Mouse (Mus musculus) midbrain, embryonic 12.5 days (tissue): Measurements from ENCODE around the gene Gm4181. TPM values are rescaled to one million over a fixed set of nuclear protein-coding genes. Genes with fewer than 3 reads are reported as not detected.
"Not testable (repeated sequence)": the region's sequence is repeated elsewhere in the genome, so short reads cannot be mapped to it uniquely, and the experiment has no call there.

ENCODE experiments used
- ATAC-seq: fragments of 200-750 bp; cut with Nextera tagmentation; 2 replicates; pipeline ENCODE4 v1.8.0; 2017; ENCODE audit warnings: low read depth, moderate TSS enrichment, moderate library complexity; ENCODE audit not compliant: low FRiP score
- H3K27ac ChIP-seq: fragments of 300-500 bp; sonication (generic); replicated peaks from 2 replicates; pipeline ENCODE4 v1.5.1; 2016; ENCODE audit warnings: mild to moderate bottlenecking
- H3K27me3 ChIP-seq: fragments of 300-500 bp; sonication (generic); 2 replicates; pipeline ENCODE4 v1.6.1; 2016; ENCODE audit warnings: mild to moderate bottlenecking
- H3K36me3 ChIP-seq: fragments of 300-500 bp; sonication (generic); 2 replicates; pipeline ENCODE4 v1.6.1; 2016
- H3K4me1 ChIP-seq: fragments of 300-500 bp; sonication (generic); 2 replicates; pipeline ENCODE4 v1.6.1; 2016
- H3K4me2 ChIP-seq: fragments of 300-500 bp; sonication (generic); replicated peaks from 2 replicates; pipeline ENCODE4 v1.6.1; 2016; ENCODE audit warnings: mild to moderate bottlenecking, moderate library complexity
- H3K4me3 ChIP-seq: fragments of 300-500 bp; sonication (generic); 2 replicates; pipeline ENCODE4 v1.5.1; 2016; ENCODE audit warnings: mild to moderate bottlenecking
- H3K9ac ChIP-seq: fragments of 300-500 bp; sonication (generic); replicated peaks from 2 replicates; pipeline ENCODE4 v1.6.1; 2016; ENCODE audit warnings: mild to moderate bottlenecking, moderate library complexity
- H3K9me3 ChIP-seq: fragments of 300-500 bp; sonication (generic); 2 replicates; pipeline ENCODE4 v1.6.1; 2016; ENCODE audit warnings: mild to moderate bottlenecking
- WGBS: fragments of 180-500 bp; shearing (Covaris S2); methylation state at CpG from one replicate; pipeline ENCODE4 v1.1.7; 2016; 5-methylcytosine and 5-hydroxymethylcytosine counted together
- polyA plus RNA-seq: library from polyadenylated mRNA; unstranded; fragments of >200 nt; fragmentation: Nextera tagmentation; extraction: Ambion mirVana; gene quantifications from 2 replicates; pipeline ENCODE4 v1.2.1, GENCODE M21; 2016

The Gm4181 gene
- not detected in 2 replicates for polyA plus RNA-seq

DNA sequence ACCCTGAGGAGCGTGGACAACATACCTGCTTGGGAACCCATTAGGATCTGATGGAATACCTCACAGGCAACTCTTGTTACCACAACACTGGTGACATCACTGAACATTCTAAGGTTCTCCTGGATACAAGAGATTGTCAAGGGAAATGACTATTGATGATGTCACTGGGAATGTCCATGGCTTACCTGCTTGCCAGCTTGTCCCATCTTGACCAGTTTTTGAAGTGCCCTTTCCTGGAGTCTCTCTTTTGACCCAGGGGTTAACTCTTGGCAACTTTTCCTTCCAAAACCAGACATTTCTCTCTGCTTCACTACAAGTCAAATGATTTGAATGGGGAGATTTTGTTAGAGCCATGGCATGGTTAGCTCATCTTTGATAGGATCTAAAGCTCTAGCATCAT is at the start of gene Gm4181:
Gene Gm4181, minus strand, starts transcription at position 101 of the 400 bp plus-strand sequence.
- H3K9ac ChIP-seq, H3K9me3 ChIP-seq, H3K4me3 ChIP-seq, H3K27ac ChIP-seq, H3K4me1 ChIP-seq, H3K27me3 ChIP-seq, H3K36me3 ChIP-seq, H3K4me2 ChIP-seq, ATAC-seq: not testable (repeated sequence)
- 81% methylated on average over 1 of the region's 1 CpGs for WGBS

DNA sequence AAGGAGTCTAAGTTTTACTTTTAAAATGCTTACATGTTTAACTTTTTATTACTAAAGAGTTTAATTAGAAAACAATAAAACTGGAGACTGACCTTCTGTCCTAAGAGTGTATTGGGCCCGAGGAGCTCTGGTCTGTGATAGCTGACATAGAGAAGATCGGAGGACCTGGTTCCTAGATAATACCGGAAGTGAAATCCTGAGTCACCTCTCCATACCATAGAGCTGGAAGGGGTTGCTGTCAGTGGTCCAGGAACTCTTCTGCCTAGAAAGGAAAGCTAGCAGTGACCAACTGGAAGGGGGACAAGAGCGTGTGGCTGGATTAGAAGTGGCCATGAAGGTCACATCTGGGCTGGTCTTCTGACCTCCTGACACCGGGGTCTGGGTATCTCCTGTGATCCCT is 41.8 kb upstream of the Gm4181 start:
- no peak for ATAC-seq
- Histone ChIP-seq H3K9ac (no peak overlapping the region), H3K27me3 (no peaks in the 10 kb centered on the region), H3K4me1 (no peaks in the 10 kb centered on the region), H3K4me3 (no peak overlapping the region), H3K4me2 (no peak overlapping the region), H3K36me3 (no peaks in the 10 kb centered on the region), H3K27ac (no peak overlapping the region), H3K9me3 (no peaks in the 10 kb centered on the region)
- WGBS: 87% methylated on average over 5 of the region's 5 CpGs

DNA sequence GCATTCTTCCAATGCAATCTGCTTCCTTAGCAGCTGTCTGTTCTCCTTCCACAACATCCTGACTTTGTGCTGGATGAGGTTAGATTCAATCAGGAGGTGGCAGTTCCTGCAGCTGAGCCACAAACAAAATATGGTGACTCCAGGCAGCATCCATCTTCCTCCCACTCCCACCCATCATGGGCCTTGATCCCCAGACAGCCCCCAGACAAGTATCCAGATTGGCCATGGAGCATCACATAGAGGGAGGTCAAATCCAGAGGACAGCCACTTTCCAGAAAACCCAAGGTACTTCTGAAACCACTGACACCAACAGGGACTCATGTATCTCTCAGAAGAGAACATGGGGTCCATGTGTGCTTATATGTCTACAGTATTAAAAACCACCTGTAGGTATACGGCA is 3.0 kb downstream of the Gm4181 start:
- H3K4me1 ChIP-seq, H3K4me3 ChIP-seq, H3K9ac ChIP-seq, H3K4me2 ChIP-seq, H3K36me3 ChIP-seq, H3K9me3 ChIP-seq, ATAC-seq, H3K27ac ChIP-seq, H3K27me3 ChIP-seq: not testable (repeated sequence)
- WGBS: 88% methylated on average over 1 of the region's 1 CpGs

DNA sequence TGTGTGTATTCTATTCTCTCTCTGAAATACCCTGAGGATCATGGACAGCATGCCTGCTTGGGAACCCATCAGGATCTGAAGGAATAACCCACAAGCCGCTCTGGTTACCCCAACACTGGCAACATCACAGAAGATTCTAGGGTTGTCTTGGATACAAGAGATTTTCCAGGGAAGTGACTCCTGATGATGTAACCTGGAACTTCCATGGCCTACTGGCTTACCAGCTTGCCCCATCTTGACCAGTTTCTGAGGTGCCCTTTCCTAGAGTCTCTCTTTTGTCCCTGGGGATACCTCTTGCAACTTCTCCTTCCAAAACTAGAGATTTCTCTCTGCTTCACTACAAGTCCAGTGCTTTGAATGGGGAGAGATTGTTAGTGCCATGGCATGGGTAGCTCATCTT is 24.3 kb downstream of the Gm4181 start, which contains the start of gene Gm17078:
Gene Gm17078, minus strand, starts transcription at position 101 of the 400 bp plus-strand sequence.
- no peak within 1 kb of the TSS for H3K4me3 ChIP-seq
- H3K9ac ChIP-seq: no peak within 1 kb of the TSS
- H3K4me2 ChIP-seq: no peak within 1 kb of the TSS
- H3K27me3 ChIP-seq: no peaks in the 10 kb centered on the region
- ATAC-seq: no peak
- 90% methylated on average over 1 of the region's 1 CpGs for WGBS
- H3K36me3 ChIP-seq: no peaks in the 10 kb centered on the region
- H3K27ac ChIP-seq: no peak within 1 kb of the TSS
- no peaks in the 10 kb centered on the region for H3K9me3 ChIP-seq
- no peaks in the 10 kb centered on the region for H3K4me1 ChIP-seq

DNA sequence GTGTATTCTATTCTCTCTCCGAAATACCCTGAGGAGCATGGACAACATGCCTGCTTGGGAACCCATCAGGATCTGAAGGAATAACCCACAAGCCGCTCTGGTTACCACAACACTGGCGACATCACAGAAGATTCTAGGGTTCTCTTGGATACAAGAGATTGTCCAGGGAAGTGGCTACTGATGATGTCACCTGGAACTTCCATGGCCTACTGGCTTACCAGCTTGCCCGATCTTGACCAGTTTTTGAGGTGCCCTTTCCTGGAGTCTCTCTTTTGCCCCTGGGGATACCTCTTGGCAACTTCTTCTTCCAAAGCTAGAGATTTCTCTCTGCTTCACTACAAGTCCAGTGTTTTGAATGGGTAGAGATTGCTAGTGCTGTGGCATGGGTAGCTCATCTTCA is 43.4 kb downstream of the Gm4181 start, which contains the start of gene Gm17174:
Gene Gm17174, minus strand, starts transcription at position 101 of the 400 bp plus-strand sequence.
- ATAC-seq, H3K4me2 ChIP-seq, H3K9me3 ChIP-seq, H3K4me3 ChIP-seq, H3K27ac ChIP-seq, H3K36me3 ChIP-seq, H3K27me3 ChIP-seq, H3K4me1 ChIP-seq, H3K9ac ChIP-seq: not testable (repeated sequence)
- 94% methylated on average over 4 of the region's 4 CpGs for WGBS

Other genes with a start within 250 kb of the Gm4181 start
- not detected in 2 replicates for gene Vmn2r88, start 224.8 kb downstream of the Gm4181 start, polyA plus RNA-seq
- not detected in 2 replicates for gene Vmn2r89, start 183.8 kb downstream of the Gm4181 start, polyA plus RNA-seq
- not detected in 2 replicates for gene Gm5622, start 82.9 kb downstream of the Gm4181 start, polyA plus RNA-seq
- gene Gm17175, start 61.6 kb downstream of the Gm4181 start, polyA plus RNA-seq: not detected in 2 replicates
- gene Gm17174, start 43.5 kb downstream of the Gm4181 start, polyA plus RNA-seq: not detected in 2 replicates
- not detected in 2 replicates for gene Gm17078, start 24.4 kb downstream of the Gm4181 start, polyA plus RNA-seq
- not detected in 2 replicates for gene Gm17079, start 59.8 kb upstream of the Gm4181 start, polyA plus RNA-seq
- gene Gm5800, start 81.5 kb upstream of the Gm4181 start, polyA plus RNA-seq: not detected in 2 replicates
- not detected in 2 replicates for gene Ang4, start 137.9 kb upstream of the Gm4181 start, polyA plus RNA-seq
- gene AY358078, start 164.4 kb upstream of the Gm4181 start, polyA plus RNA-seq: not detected in 2 replicates
- gene Ear6, start 218.0 kb upstream of the Gm4181 start, polyA plus RNA-seq: not detected in 2 replicates
- gene Mettl17, start 249.2 kb upstream of the Gm4181 start, polyA plus RNA-seq: 61.9 and 68.0 TPM in 2 replicates